Mouse (Mus musculus) adrenal gland, postnatal 14 days (tissue): ENCODE results near the gene Adam22. TPM values are rescaled to one million over a fixed set of nuclear protein-coding genes. Genes with fewer than 3 reads are reported as not detected.
"Not testable (repeated sequence)": the region's sequence is repeated elsewhere in the genome, so short reads cannot be mapped to it uniquely, and the experiment has no call there.

Experiments
- DNase-seq: peaks from one replicate; pipeline ENCODE4 v3.0.0; 2021; ENCODE audit warnings: mixed read lengths
- total RNA-seq: library from RNA; stranded (reverse); gene quantifications from 2 replicates; pipeline ENCODE4 v1.2.3, GENCODE M21; 2021

The Adam22 gene
- total RNA-seq, 1 experiment from 2014 or later: 4.1 TPM

GRCm38 (mm10) chr5:8326671-8327070, 41.3 kb downstream of the Adam22 start:
- DNase-seq: no peak

- peak; percentile 12 for DNase-seq
These were observed 55.6 kb downstream of the Adam22 start for GRCm38 (mm10) chr5:8312324-8312723.

GRCm38 (mm10) chr5:8310907-8311306, 57.1 kb downstream of the Adam22 start:
- no peak for DNase-seq

GRCm38 (mm10) chr5:8297719-8298419, 70.1 kb downstream of the Adam22 start:
- no peak for DNase-seq

GRCm38 (mm10) chr5:8293287-8293686, 74.7 kb downstream of the Adam22 start:
- peak; percentile 28 for DNase-seq

GRCm38 (mm10) chr5:8291496-8291895, 76.5 kb downstream of the Adam22 start:
- DNase-seq: no peak

- DNase-seq: no peak
These were observed 78.0 kb downstream of the Adam22 start for GRCm38 (mm10) chr5:8289678-8290614.

GRCm38 (mm10) chr5:8284123-8284522, 83.8 kb downstream of the Adam22 start:
- DNase-seq: no peak

GRCm38 (mm10) chr5:8276141-8276540, 91.8 kb downstream of the Adam22 start:
- DNase-seq: no peak

GRCm38 (mm10) chr5:8257366-8257765, 110.6 kb downstream of the Adam22 start:
- DNase-seq: no peak

- DNase-seq: no peak
These were observed 111.5 kb downstream of the Adam22 start for GRCm38 (mm10) chr5:8256487-8256886.

- DNase-seq: no peak
These were observed 123.3 kb downstream of the Adam22 start for GRCm38 (mm10) chr5:8244696-8245095.

GRCm38 (mm10) chr5:8243064-8243615, 124.8 kb downstream of the Adam22 start:
- DNase-seq: no peak

GRCm38 (mm10) chr5:8242660-8243059, 125.3 kb downstream of the Adam22 start:
- DNase-seq: no peak

- DNase-seq: no peak
These were observed 140.9 kb downstream of the Adam22 start for GRCm38 (mm10) chr5:8227073-8227472.

GRCm38 (mm10) chr5:8224321-8224705, 143.6 kb downstream of the Adam22 start:
- no peak for DNase-seq

- no peak for DNase-seq
These were observed 144.2 kb downstream of the Adam22 start for GRCm38 (mm10) chr5:8223597-8224320.

GRCm38 (mm10) chr5:8221630-8222029, 146.3 kb downstream of the Adam22 start:
- no peak for DNase-seq

GRCm38 (mm10) chr5:8215841-8216240, 152.1 kb downstream of the Adam22 start:
- DNase-seq: no peak

- not testable (repeated sequence) for DNase-seq
These were observed 183.0 kb downstream of the Adam22 start for GRCm38 (mm10) chr5:8184992-8185391.

- DNase-seq: no peak
These were observed 187.3 kb downstream of the Adam22 start for GRCm38 (mm10) chr5:8180646-8181045.

GRCm38 (mm10) chr5:8178111-8178510, 189.8 kb downstream of the Adam22 start:
- no peak for DNase-seq
